Mouse (Mus musculus) intestine, embryonic 15.5 days (tissue): Measurements from ENCODE around the gene Ndufb10. TPM values are rescaled to one million over a fixed set of nuclear protein-coding genes. Genes with fewer than 3 reads are reported as not detected.

Experiments
- ATAC-seq: fragments of 200-750 bp; cut with Nextera tagmentation; 2 replicates; pipeline ENCODE4 v1.8.0; 2017; ENCODE audit warnings: moderate TSS enrichment, moderate library complexity
- H3K27ac ChIP-seq: fragments of 300-500 bp; sonication (generic); 2 replicates; pipeline ENCODE4 v1.5.1; 2015; ENCODE audit warnings: mild to moderate bottlenecking, inconsistent platforms
- H3K27me3 ChIP-seq: fragments of 300-500 bp; sonication (generic); replicated peaks from 2 replicates; pipeline ENCODE4 v1.6.1; 2015; ENCODE audit warnings: inconsistent platforms
- H3K36me3 ChIP-seq: fragments of 300-500 bp; sonication (generic); 2 replicates; pipeline ENCODE4 v1.6.1; 2015; ENCODE audit warnings: inconsistent platforms
- H3K4me1 ChIP-seq: fragments of 300-500 bp; sonication (generic); replicated peaks from 2 replicates; pipeline ENCODE4 v1.6.1; 2015; ENCODE audit warnings: inconsistent platforms
- H3K4me2 ChIP-seq: fragments of 300-500 bp; sonication (generic); replicated peaks from 2 replicates; pipeline ENCODE4 v1.6.1; 2015; ENCODE audit warnings: mild to moderate bottlenecking, inconsistent platforms
- H3K4me3 ChIP-seq: fragments of 300-500 bp; sonication (generic); replicated peaks from 2 replicates; pipeline ENCODE4 v1.5.1; 2015; ENCODE audit warnings: inconsistent platforms
- H3K9ac ChIP-seq: fragments of 300-500 bp; sonication (generic); 2 replicates; pipeline ENCODE4 v1.6.1; 2015; ENCODE audit warnings: inconsistent platforms
- H3K9me3 ChIP-seq: fragments of 300-500 bp; sonication (generic); 2 replicates; pipeline ENCODE4 v1.6.1; 2016; ENCODE audit warnings: inconsistent platforms
- WGBS: fragments of 180-500 bp; shearing (Covaris S2); methylation state at CpG from one replicate; pipeline ENCODE4 v1.1.7; 2015; 5-methylcytosine and 5-hydroxymethylcytosine counted together
- polyA plus RNA-seq: library from polyadenylated mRNA; unstranded; fragments of >200 nt; fragmentation: Nextera tagmentation; extraction: Ambion mirVana; gene quantifications from 2 replicates; pipeline ENCODE4 v1.2.1, GENCODE M21; 2015

Gene Ndufb10
- polyA plus RNA-seq, 1 experiment from 2014 or later = 303 TPM

- Histone ChIP-seq H3K27me3 (no peaks in the 10 kb centered on the region), H3K4me2 (no peak overlapping the region), H3K9me3 (no peaks in the 10 kb centered on the region), H3K4me3 (no peak overlapping the region), H3K36me3 (0 out of 2 replicates have a peak, but pooled peaks cover 6% of the 10 kb centered on the region), H3K9ac (no peak overlapping the region), H3K4me1 (0 out of 2 replicates have a peak, but pooled peaks cover 7% of the 10 kb centered on the region), H3K27ac (no peak overlapping the region)
- 75% methylated on average over 3 of the region's 3 CpGs for WGBS
- ATAC-seq = no peak
Measured at GRCm38 (mm10) chr17:24744381-24744780, 20.1 kb upstream of the Ndufb10 start.

- Histone ChIP-seq H3K9me3 (no peaks in the 10 kb centered on the region), H3K4me3 (no peak overlapping the region), H3K4me2 (no peak overlapping the region), H3K36me3 (0 out of 2 replicates have a peak, but pooled peaks cover 6% of the 10 kb centered on the region), H3K4me1 (0 out of 2 replicates have a peak, but pooled peaks cover 7% of the 10 kb centered on the region), H3K27me3 (no peaks in the 10 kb centered on the region), H3K27ac (no peak overlapping the region), H3K9ac (no peak overlapping the region)
- no peak for ATAC-seq
- 85% methylated on average over 5 of the region's 5 CpGs for WGBS
Measured at GRCm38 (mm10) chr17:24743896-24744295, 19.6 kb upstream of the Ndufb10 start.

GRCm38 (mm10) chr17:24742307-24742706 lies 18.0 kb upstream of the Ndufb10 start:
- ATAC-seq = no peak
- Histone ChIP-seq H3K9me3 (no peaks in the 10 kb centered on the region), H3K27ac (no peak overlapping the region), H3K9ac (no peak overlapping the region), H3K4me3 (no peak overlapping the region), H3K36me3 (0 out of 2 replicates have a peak, but pooled peaks cover 6% of the 10 kb centered on the region), H3K4me1 (peaks cover 17% of the 10 kb centered on the region), H3K4me2 (no peak overlapping the region), H3K27me3 (no peaks in the 10 kb centered on the region)
- 81% methylated on average over 8 of the region's 8 CpGs for WGBS

- H3K4me2 ChIP-seq = no peak overlapping the region
- H3K4me3 ChIP-seq = no peak overlapping the region
- H3K27me3 ChIP-seq = no peaks in the 10 kb centered on the region
- H3K27ac ChIP-seq = no peak overlapping the region
- peaks cover 14% of the 10 kb centered on the region for H3K4me1 ChIP-seq
- H3K36me3 ChIP-seq = 0 out of 2 replicates have a peak, but pooled peaks cover 6% of the 10 kb centered on the region
- no peaks in the 10 kb centered on the region for H3K9me3 ChIP-seq
- WGBS = 63% methylated on average over 8 of the region's 8 CpGs
- no peak for ATAC-seq
- no peak overlapping the region for H3K9ac ChIP-seq
Measured at GRCm38 (mm10) chr17:24739926-24740325, 15.6 kb upstream of the Ndufb10 start.

- ATAC-seq = no peak
- Histone ChIP-seq H3K4me3 (no peak overlapping the region), H3K27ac (no peak overlapping the region), H3K9ac (no peak overlapping the region), H3K4me2 (no peak overlapping the region), H3K9me3 (no peaks in the 10 kb centered on the region), H3K4me1 (peaks cover 14% of the 10 kb centered on the region), H3K27me3 (no peaks in the 10 kb centered on the region), H3K36me3 (0 out of 2 replicates have a peak, but pooled peaks cover 6% of the 10 kb centered on the region)
- WGBS = 79% methylated on average over 4 of the region's 4 CpGs
Measured at GRCm38 (mm10) chr17:24738238-24738637, 14.0 kb upstream of the Ndufb10 start.

GRCm38 (mm10) chr17:24737135-24737810 lies 13.0 kb upstream of the Ndufb10 start:
- Histone ChIP-seq H3K9ac (peak overlapping the region; percentile 67; the same call in 1 of the 2 replicates), H3K27me3 (no peaks in the 10 kb centered on the region), H3K9me3 (no peaks in the 10 kb centered on the region), H3K4me3 (peak overlapping the region; percentile 66), H3K4me2 (peak overlapping the region; percentile 88), H3K27ac (no peak overlapping the region), H3K36me3 (no peaks in the 10 kb centered on the region), H3K4me1 (peaks cover 14% of the 10 kb centered on the region)
- ATAC-seq = no peak
- 18% methylated on average over 8 of the region's 8 CpGs for WGBS

GRCm38 (mm10) chr17:24736330-24737051 lies 12.2 kb upstream of the Ndufb10 start, which contains the start of gene Msrb1:
Gene Msrb1 (plus strand): TSS chr17:24736642.
- H3K27me3 ChIP-seq = no peaks in the 10 kb centered on the region
- under 1% methylated on average over 29 of the region's 29 CpGs for WGBS
- peak; percentile 98 for ATAC-seq
- no peaks in the 10 kb centered on the region for H3K9me3 ChIP-seq
- peak within 1 kb of the TSS; percentile 67 for H3K9ac ChIP-seq
- peak within 1 kb of the TSS; percentile 66 for H3K4me3 ChIP-seq
- peaks cover 14% of the 10 kb centered on the region for H3K4me1 ChIP-seq
- H3K36me3 ChIP-seq = no peaks in the 10 kb centered on the region
- H3K27ac ChIP-seq = peak within 1 kb of the TSS; percentile 66
- H3K4me2 ChIP-seq = peak within 1 kb of the TSS; percentile 88

- H3K4me3 ChIP-seq = no peak overlapping the region
- peak overlapping the region; percentile 54; the same call in 1 of the 2 replicates for H3K27ac ChIP-seq
- WGBS = 82% methylated on average over 7 of the region's 7 CpGs
- H3K4me2 ChIP-seq = peak overlapping the region; percentile 61
- no peak overlapping the region for H3K9ac ChIP-seq
- H3K9me3 ChIP-seq = no peaks in the 10 kb centered on the region
- H3K27me3 ChIP-seq = no peaks in the 10 kb centered on the region
- H3K36me3 ChIP-seq = no peaks in the 10 kb centered on the region
- peaks cover 14% of the 10 kb centered on the region for H3K4me1 ChIP-seq
- no peak for ATAC-seq
Measured at GRCm38 (mm10) chr17:24735446-24735845, 11.2 kb upstream of the Ndufb10 start.

GRCm38 (mm10) chr17:24734513-24734912 lies 10.2 kb upstream of the Ndufb10 start:
- H3K9ac ChIP-seq = no peak overlapping the region
- no peak overlapping the region for H3K4me3 ChIP-seq
- no peak overlapping the region for H3K27ac ChIP-seq
- H3K4me2 ChIP-seq = no peak overlapping the region
- ATAC-seq = no peak
- no peaks in the 10 kb centered on the region for H3K9me3 ChIP-seq
- H3K27me3 ChIP-seq = no peaks in the 10 kb centered on the region
- H3K4me1 ChIP-seq = peaks cover 14% of the 10 kb centered on the region
- no peaks in the 10 kb centered on the region for H3K36me3 ChIP-seq
- 82% methylated on average over 1 of the region's 1 CpGs for WGBS

- Histone ChIP-seq H3K36me3 (no peaks in the 10 kb centered on the region), H3K9me3 (no peaks in the 10 kb centered on the region), H3K4me3 (no peak overlapping the region), H3K27me3 (no peaks in the 10 kb centered on the region), H3K4me1 (peaks cover 14% of the 10 kb centered on the region), H3K4me2 (no peak overlapping the region), H3K27ac (no peak overlapping the region), H3K9ac (no peak overlapping the region)
- ATAC-seq = no peak
- 87% methylated on average over 21 of the region's 21 CpGs for WGBS
Measured at GRCm38 (mm10) chr17:24733434-24734050, 9.3 kb upstream of the Ndufb10 start.

- H3K27ac ChIP-seq = no peak overlapping the region
- 82% methylated on average over 12 of the region's 12 CpGs for WGBS
- no peak for ATAC-seq
- peaks cover 5% of the 10 kb centered on the region for H3K4me1 ChIP-seq
- no peaks in the 10 kb centered on the region for H3K27me3 ChIP-seq
- H3K9me3 ChIP-seq = no peaks in the 10 kb centered on the region
- H3K9ac ChIP-seq = no peak overlapping the region
- H3K36me3 ChIP-seq = no peaks in the 10 kb centered on the region
- no peak overlapping the region for H3K4me2 ChIP-seq
- no peak overlapping the region for H3K4me3 ChIP-seq
Measured at GRCm38 (mm10) chr17:24732233-24732935, 8.1 kb upstream of the Ndufb10 start.

- no peak overlapping the region for H3K27ac ChIP-seq
- no peaks in the 10 kb centered on the region for H3K36me3 ChIP-seq
- no peak overlapping the region for H3K4me3 ChIP-seq
- no peak overlapping the region for H3K4me2 ChIP-seq
- WGBS = 83% methylated on average over 14 of the region's 14 CpGs
- H3K27me3 ChIP-seq = no peaks in the 10 kb centered on the region
- no peak for ATAC-seq
- no peaks in the 10 kb centered on the region; the same call in 1 of the 2 replicates for H3K4me1 ChIP-seq
- H3K9ac ChIP-seq = no peak overlapping the region
- no peaks in the 10 kb centered on the region for H3K9me3 ChIP-seq
Measured at GRCm38 (mm10) chr17:24730787-24731186, 6.5 kb upstream of the Ndufb10 start.
